Mouse (Mus musculus): ENCODE measurements around the gene Med12l.

- no peak for TF ChIP-seq CTCF (IDR thresholded peaks at IDR 0.05; ENCODE audit: insufficient read depth, low read length)
- TF ChIP-seq POLR2A (IDR thresholded peaks at IDR 0.05; ENCODE audit: borderline replicate concordance, extremely low read depth, low read depth, low read length) = no peak
Measured at GRCm38 (mm10) chr3:59104462-59104861, 98.8 kb downstream of the Med12l start.

All from lung, adult 2 months (tissue).